Mouse (Mus musculus) intestine, embryonic 16.5 days (tissue): ENCODE measurements at regions not wholly inside any gene's neighbourhood (a gene's known extent, or its start where the extent isn't known, plus 50 kb on each side); places are given as distances from the start of the nearest gene placed in this dataset.

Experiments used
- ATAC-seq: fragments of 200-750 bp; cut with Nextera tagmentation; 2 replicates; pipeline ENCODE4 v1.8.0; 2017; ENCODE audit warnings: moderate TSS enrichment, moderate library complexity
- H3K27ac ChIP-seq: fragments of 300-500 bp; sonication (generic); 2 replicates; pipeline ENCODE4 v1.5.1; 2014; ENCODE audit warnings: mild to moderate bottlenecking, low read length
- H3K27me3 ChIP-seq: fragments of 300-500 bp; sonication (generic); replicated peaks from 2 replicates; pipeline ENCODE4 v1.6.1; 2014; ENCODE audit warnings: low read length, control low read depth, mixed read lengths; ENCODE audit not compliant: control insufficient read depth, insufficient read depth
- H3K36me3 ChIP-seq: fragments of 300-500 bp; sonication (generic); 2 replicates; pipeline ENCODE4 v1.6.1; 2014; ENCODE audit warnings: low read length, control low read depth; ENCODE audit not compliant: control insufficient read depth, insufficient read depth
- H3K4me1 ChIP-seq: fragments of 300-500 bp; sonication (generic); 2 replicates; pipeline ENCODE4 v1.6.1; 2014; ENCODE audit warnings: low read length, control low read depth, mixed read lengths; ENCODE audit not compliant: control insufficient read depth, insufficient read depth
- H3K4me2 ChIP-seq: fragments of 300-500 bp; sonication (generic); 2 replicates; pipeline ENCODE4 v1.6.1; 2014; ENCODE audit warnings: low read depth, low read length, control low read depth
- H3K4me3 ChIP-seq: fragments of 300-500 bp; sonication (generic); 2 replicates; pipeline ENCODE4 v1.5.1; 2014; ENCODE audit warnings: mild to moderate bottlenecking, low read length
- H3K9ac ChIP-seq: fragments of 300-500 bp; sonication (generic); 2 replicates; pipeline ENCODE4 v1.6.1; 2014; ENCODE audit warnings: low read depth, low read length
- H3K9me3 ChIP-seq: fragments of 300-500 bp; sonication (generic); 2 replicates; pipeline ENCODE4 v1.6.1; 2016; ENCODE audit warnings: low read length, control low read depth; ENCODE audit not compliant: control insufficient read depth
- WGBS: fragments of 180-500 bp; shearing (Covaris S2); extraction: QIAGEN DNeasy Blood & Tissue Kit; methylation state at CpG from one replicate; pipeline ENCODE4 v1.1.7; 2014; 5-methylcytosine and 5-hydroxymethylcytosine counted together

DNA sequence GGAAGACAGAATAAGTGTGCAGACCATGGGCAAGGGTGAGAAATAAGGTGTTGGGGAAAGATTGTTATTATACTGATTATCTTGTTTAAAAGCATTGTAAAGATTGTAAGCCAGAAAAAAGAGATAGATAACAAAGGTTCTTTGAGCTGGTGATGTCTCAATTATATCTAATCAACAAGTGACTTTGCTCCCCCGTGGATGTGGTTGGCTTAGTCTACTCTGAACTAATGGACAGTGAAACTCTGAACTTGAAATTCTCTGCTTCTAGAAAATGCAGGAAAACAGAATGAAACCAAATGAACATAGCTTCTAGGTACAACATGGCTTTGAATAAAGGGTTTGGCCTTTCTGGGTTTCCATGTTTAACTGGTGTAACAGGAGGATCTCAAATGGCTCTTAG lies 63.0 kb downstream of the Moxd2 start:
- peak; percentile 52; the same call in 1 of the 2 replicates for ATAC-seq
- H3K4me1 ChIP-seq, result no peaks in the 10 kb centered on the region

More for the DNA sequence above, 63.0 kb downstream of the Moxd2 start:
- no peak overlapping the region for H3K9ac ChIP-seq
- H3K9me3 ChIP-seq, result no peaks in the 10 kb centered on the region
- no peaks in the 10 kb centered on the region for H3K36me3 ChIP-seq
- H3K27ac ChIP-seq, result no peak overlapping the region
- no peak overlapping the region for H3K4me2 ChIP-seq
- H3K27me3 ChIP-seq, result no peaks in the 10 kb centered on the region
- WGBS, result 62% methylated on average over 1 of the region's 1 CpGs
- H3K4me3 ChIP-seq, result no peak overlapping the region
